Mouse (Mus musculus) heart, embryonic 15.5 days (tissue): ENCODE results near the gene Nanos2. TPM values are rescaled to one million over a fixed set of nuclear protein-coding genes. Genes with fewer than 3 reads are reported as not detected.

Experiments used
- ATAC-seq: fragments of 200-750 bp; cut with Nextera tagmentation; replicated peaks from 2 replicates; pipeline ENCODE4 v1.8.0; 2017; ENCODE audit warnings: low read depth, moderate TSS enrichment; ENCODE audit not compliant: insufficient number of reproducible peaks, insufficient read depth, low FRiP score
- H3K27ac ChIP-seq: fragments of 300-500 bp; sonication (generic); 2 replicates; pipeline ENCODE4 v1.5.1; 2015; ENCODE audit warnings: mild to moderate bottlenecking, inconsistent platforms
- H3K27me3 ChIP-seq: fragments of 300-500 bp; sonication (generic); 2 replicates; pipeline ENCODE4 v1.6.1; 2015; ENCODE audit warnings: inconsistent platforms
- H3K36me3 ChIP-seq: fragments of 300-500 bp; sonication (generic); 2 replicates; pipeline ENCODE4 v1.6.1; 2015; ENCODE audit warnings: mild to moderate bottlenecking, inconsistent platforms
- H3K4me1 ChIP-seq: fragments of 300-500 bp; sonication (generic); replicated peaks from 2 replicates; pipeline ENCODE4 v1.6.1; 2015; ENCODE audit warnings: inconsistent platforms
- H3K4me2 ChIP-seq: fragments of 300-500 bp; sonication (generic); 2 replicates; pipeline ENCODE4 v1.6.1; 2015; ENCODE audit warnings: inconsistent platforms, mild to moderate bottlenecking, moderate library complexity
- H3K4me3 ChIP-seq: fragments of 300-500 bp; sonication (generic); 2 replicates; pipeline ENCODE4 v1.5.1; 2015; ENCODE audit warnings: mild to moderate bottlenecking, inconsistent platforms
- H3K9ac ChIP-seq: fragments of 300-500 bp; sonication (generic); 2 replicates; pipeline ENCODE4 v1.6.1; 2015; ENCODE audit warnings: mild to moderate bottlenecking, inconsistent platforms
- H3K9me3 ChIP-seq: fragments of 300-500 bp; sonication (generic); replicated peaks from 2 replicates; pipeline ENCODE4 v1.6.1; 2016; ENCODE audit warnings: inconsistent platforms
- WGBS: fragments of 180-500 bp; shearing (Covaris S2); methylation state at CpG from one replicate; pipeline ENCODE4 v1.1.7; 2015; ENCODE audit warnings: mixed read lengths; 5-methylcytosine and 5-hydroxymethylcytosine counted together
- polyA plus RNA-seq: library from polyadenylated mRNA; unstranded; fragments of >200 nt; fragmentation: Nextera tagmentation; extraction: Ambion mirVana; gene quantifications from 2 replicates; pipeline ENCODE4 v1.2.1, GENCODE M21; 2015

Gene Nanos2
- polyA plus RNA-seq, 1 experiment from 2014 or later, result not detected

DNA sequence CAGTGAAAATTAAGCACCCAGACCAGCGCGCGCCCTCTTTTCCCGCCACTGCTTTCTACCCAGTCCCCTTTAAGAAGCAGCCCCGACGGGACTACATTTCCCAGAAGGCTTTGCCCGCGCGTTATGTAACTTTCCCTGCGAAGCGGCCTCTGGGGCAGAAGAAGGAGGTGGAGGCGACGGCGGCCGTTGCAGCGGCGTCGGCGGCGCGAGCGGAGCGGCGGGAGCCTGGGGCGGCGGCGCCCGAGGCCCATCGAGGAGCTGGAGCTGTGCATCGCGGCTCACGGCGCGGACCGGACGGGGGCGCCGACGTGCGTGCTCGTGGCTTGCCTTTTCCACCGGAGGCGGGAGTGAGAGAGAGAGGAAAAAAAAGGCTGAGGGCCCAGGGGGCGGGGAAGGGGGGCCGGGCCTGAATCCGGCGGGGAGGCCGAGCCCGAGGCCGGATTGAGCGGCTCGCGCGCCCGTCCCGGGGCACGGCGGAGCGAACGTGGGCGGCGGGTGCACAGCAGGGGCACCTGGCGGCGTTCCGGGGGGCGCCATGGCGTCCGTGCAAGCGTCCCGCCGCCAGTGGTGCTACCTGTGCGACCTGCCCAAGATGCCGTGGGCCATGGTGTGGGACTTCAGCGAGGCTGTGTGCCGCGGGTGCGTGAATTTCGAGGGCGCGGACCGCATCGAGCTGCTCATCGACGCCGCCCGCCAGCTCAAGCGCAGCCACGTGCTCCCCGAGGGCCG lies 16.9 kb downstream of the Nanos2 start, which contains the start of gene Irf2bp1:
TSS of gene Irf2bp1 (plus strand) at position 143 of the 729 bp plus-strand sequence.
- H3K9me3 ChIP-seq, result no peaks in the 10 kb centered on the region
- no peaks in the 10 kb centered on the region for H3K27me3 ChIP-seq
- H3K27ac ChIP-seq, result peak within 1 kb of the TSS; percentile 95
- peak; percentile 68 for ATAC-seq
- H3K4me1 ChIP-seq, result peaks cover 60% of the 10 kb centered on the region
- H3K36me3 ChIP-seq, result peaks cover 22% of the 10 kb centered on the region
- peak within 1 kb of the TSS; percentile 93 for H3K4me2 ChIP-seq
- WGBS, result under 1% methylated on average over 83 of the region's 90 CpGs
- peak within 1 kb of the TSS; percentile 89 for H3K9ac ChIP-seq
- peak within 1 kb of the TSS; percentile 77 for H3K4me3 ChIP-seq

- peak overlapping the region; percentile 95 for H3K27ac ChIP-seq
- no peaks in the 10 kb centered on the region for H3K27me3 ChIP-seq
- H3K4me3 ChIP-seq, result peak overlapping the region; percentile 77
- 4% methylated on average over 34 of the region's 34 CpGs for WGBS
- H3K4me1 ChIP-seq, result peaks cover 60% of the 10 kb centered on the region
- peak; percentile 0; the same call in 1 of the 2 replicates for ATAC-seq
- peak overlapping the region; percentile 93 for H3K4me2 ChIP-seq
- peak overlapping the region; percentile 89 for H3K9ac ChIP-seq
- peaks cover 22% of the 10 kb centered on the region for H3K36me3 ChIP-seq
- no peaks in the 10 kb centered on the region for H3K9me3 ChIP-seq
Observed at GRCm38 (mm10) chr7:19004631-19005079, 17.5 kb downstream of the Nanos2 start.

DNA sequence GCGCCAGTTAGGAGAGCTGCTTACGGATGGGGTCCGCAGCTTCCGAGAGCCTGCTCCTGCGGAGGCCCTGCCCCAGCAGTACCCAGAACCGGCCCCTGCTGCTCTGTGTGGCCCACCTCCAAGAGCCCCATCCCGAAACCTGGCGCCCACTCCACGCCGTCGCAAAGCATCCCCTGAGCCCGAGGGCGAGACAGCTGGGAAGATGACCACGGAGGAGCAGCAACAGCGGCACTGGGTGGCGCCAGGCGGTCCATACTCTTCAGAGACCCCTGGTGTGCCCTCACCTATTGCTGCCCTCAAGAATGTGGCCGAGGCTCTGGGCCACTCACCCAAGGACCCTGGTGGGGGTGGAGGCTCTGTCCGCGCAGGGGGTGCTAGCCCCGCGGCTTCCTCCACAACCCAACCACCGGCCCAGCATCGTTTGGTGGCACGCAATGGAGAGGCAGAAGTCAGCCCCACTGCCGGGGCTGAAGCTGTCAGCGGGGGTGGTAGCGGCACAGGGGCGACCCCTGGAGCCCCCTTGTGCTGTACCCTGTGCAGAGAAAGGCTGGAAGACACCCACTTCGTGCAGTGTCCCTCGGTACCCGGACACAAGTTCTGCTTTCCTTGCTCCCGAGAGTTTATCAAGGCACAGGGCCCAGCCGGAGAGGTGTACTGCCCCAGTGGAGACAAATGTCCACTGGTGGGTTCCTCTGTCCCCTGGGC lies 18.4 kb downstream of the Nanos2 start:
- Histone ChIP-seq H3K9ac (no peak overlapping the region), H3K9me3 (no peaks in the 10 kb centered on the region), H3K36me3 (peaks cover 22% of the 10 kb centered on the region), H3K27ac (no peak overlapping the region), H3K4me3 (peak overlapping the region; percentile 77), H3K4me2 (peak overlapping the region; percentile 93), H3K27me3 (no peaks in the 10 kb centered on the region), H3K4me1 (peaks cover 57% of the 10 kb centered on the region)
- WGBS, result 79% methylated on average over 34 of the region's 34 CpGs
- no peak for ATAC-seq

GRCm38 (mm10) chr7:19006476-19006875 lies 19.3 kb downstream of the Nanos2 start:
- no peaks in the 10 kb centered on the region for H3K27me3 ChIP-seq
- peaks cover 22% of the 10 kb centered on the region for H3K36me3 ChIP-seq
- ATAC-seq, result no peak
- H3K4me3 ChIP-seq, result no peak overlapping the region
- H3K4me1 ChIP-seq, result peaks cover 53% of the 10 kb centered on the region
- H3K9me3 ChIP-seq, result no peaks in the 10 kb centered on the region
- 3% methylated on average over 12 of the region's 12 CpGs for WGBS
- no peak overlapping the region for H3K9ac ChIP-seq
- no peak overlapping the region for H3K27ac ChIP-seq
- peak overlapping the region; percentile 93 for H3K4me2 ChIP-seq

DNA sequence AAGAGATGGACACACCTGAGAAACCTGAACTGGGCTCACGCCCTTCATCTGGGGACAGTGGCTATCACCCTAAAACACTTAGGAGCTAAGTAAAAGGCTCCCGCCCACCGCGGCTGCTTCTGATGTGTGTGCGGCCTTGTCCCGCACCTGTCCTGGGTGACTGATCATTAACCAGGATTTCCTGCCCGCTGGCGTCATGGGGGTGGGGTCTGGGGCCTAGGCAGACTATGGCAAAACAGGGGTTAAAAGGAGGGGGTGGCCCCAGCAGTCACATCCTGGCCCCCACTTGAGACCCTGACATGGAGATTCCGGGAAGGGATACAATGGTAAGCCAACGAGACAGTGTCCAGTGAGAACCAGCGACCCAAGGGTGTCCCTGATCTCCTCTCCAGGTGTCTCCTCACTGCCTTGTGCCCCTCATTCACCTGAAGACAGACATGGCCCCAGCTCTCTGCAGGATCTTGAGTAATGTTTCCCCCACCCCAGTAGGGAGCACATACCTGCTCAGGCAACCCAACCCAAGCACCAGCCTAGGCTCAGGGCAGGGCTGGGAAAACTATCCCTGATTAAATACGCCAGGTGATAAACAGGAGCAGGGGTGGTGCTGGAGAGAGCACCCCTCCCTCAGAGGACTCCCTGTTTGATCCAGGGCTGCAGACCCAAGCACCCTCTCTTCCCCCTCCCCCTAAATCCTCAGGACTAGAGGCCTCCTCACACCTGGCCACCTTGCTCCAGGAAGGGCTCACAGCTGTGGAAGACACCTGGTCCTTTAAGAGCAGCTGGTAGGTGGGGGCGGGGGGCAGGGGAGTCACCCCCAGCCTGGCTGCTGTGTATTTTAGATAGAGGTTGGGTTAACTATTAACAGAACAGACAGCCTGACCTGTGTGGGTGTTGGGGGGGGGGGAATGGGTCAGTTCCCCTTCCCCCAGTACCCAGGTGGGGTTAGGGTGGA lies 20.1 kb downstream of the Nanos2 start:
- Histone ChIP-seq H3K27ac (no peak overlapping the region), H3K9ac (no peak overlapping the region), H3K4me2 (no peak overlapping the region), H3K36me3 (peaks cover 22% of the 10 kb centered on the region), H3K4me1 (peaks cover 53% of the 10 kb centered on the region), H3K9me3 (no peaks in the 10 kb centered on the region), H3K4me3 (no peak overlapping the region), H3K27me3 (no peaks in the 10 kb centered on the region)
- 68% methylated on average over 13 of the region's 13 CpGs for WGBS
- no peak for ATAC-seq

DNA sequence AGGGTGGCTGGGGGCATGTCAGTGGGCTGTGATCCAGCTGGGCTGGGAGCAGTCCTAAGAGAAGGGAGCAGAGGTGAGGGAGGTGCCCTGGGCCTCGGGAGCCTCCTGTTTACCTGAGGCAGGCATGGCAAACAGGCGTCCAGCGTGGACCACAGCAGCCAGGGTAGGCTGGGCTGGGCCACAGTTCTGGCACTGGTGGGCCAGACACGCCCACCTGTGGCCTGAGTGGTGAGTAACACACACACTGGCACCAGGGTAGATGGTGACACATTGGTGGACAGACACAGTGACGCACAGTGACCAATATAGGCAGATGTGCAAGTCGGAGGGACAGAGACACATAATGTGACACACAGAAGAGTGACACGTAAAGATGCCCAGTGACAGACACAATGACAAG lies 23.4 kb downstream of the Nanos2 start:
- no peak overlapping the region for H3K9ac ChIP-seq
- peaks cover 37% of the 10 kb centered on the region for H3K4me1 ChIP-seq
- H3K4me3 ChIP-seq, result no peak overlapping the region
- H3K27ac ChIP-seq, result no peak overlapping the region
- H3K9me3 ChIP-seq, result no peaks in the 10 kb centered on the region
- H3K27me3 ChIP-seq, result no peaks in the 10 kb centered on the region
- ATAC-seq, result no peak
- WGBS, result 74% methylated on average over 7 of the region's 7 CpGs
- no peak overlapping the region for H3K4me2 ChIP-seq
- H3K36me3 ChIP-seq, result peaks cover 16% of the 10 kb centered on the region

GRCm38 (mm10) chr7:19012025-19012621 lies 24.9 kb downstream of the Nanos2 start:
- WGBS, result under 1% methylated on average over 31 of the region's 31 CpGs
- ATAC-seq, result peak; percentile 51; the same call in 1 of the 2 replicates
- Histone ChIP-seq H3K27ac (peak overlapping the region; percentile 75), H3K4me1 (peaks cover 22% of the 10 kb centered on the region), H3K4me2 (peak overlapping the region; percentile 92), H3K27me3 (no peaks in the 10 kb centered on the region), H3K4me3 (peak overlapping the region; percentile 53), H3K9ac (peak overlapping the region; percentile 73), H3K9me3 (no peaks in the 10 kb centered on the region), H3K36me3 (peaks cover 6% of the 10 kb centered on the region; the same call in 1 of the 2 replicates)

DNA sequence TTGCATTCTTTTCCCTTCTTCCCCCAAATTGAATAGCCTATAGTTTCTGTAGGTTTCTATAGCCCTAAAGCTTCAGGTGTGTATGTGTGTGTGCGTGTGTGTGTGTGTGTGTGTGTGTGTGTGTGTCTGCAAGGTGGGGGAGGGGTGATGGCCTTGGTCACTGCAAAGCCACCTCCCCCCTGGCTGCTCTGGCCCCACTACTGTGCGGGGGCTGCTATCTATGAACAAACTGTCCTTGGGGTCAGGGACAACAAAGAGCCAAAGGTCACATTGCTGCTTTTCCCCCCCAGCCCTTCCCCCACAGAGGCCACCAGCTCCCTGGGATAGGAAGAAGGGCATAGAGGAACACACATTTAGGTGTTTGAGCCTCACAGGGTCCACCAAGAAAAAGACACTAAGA lies 25.7 kb downstream of the Nanos2 start:
- whole genome bisulfite sequencing, result 36% methylated on average over 2 of the region's 2 CpGs
- Histone ChIP-seq H3K9ac (no peak overlapping the region), H3K4me3 (no peak overlapping the region), H3K4me1 (peaks cover 16% of the 10 kb centered on the region), H3K4me2 (no peak overlapping the region), H3K27me3 (no peaks in the 10 kb centered on the region), H3K9me3 (no peaks in the 10 kb centered on the region), H3K27ac (no peak overlapping the region), H3K36me3 (no peaks in the 10 kb centered on the region)
- no peak for ATAC-seq

DNA sequence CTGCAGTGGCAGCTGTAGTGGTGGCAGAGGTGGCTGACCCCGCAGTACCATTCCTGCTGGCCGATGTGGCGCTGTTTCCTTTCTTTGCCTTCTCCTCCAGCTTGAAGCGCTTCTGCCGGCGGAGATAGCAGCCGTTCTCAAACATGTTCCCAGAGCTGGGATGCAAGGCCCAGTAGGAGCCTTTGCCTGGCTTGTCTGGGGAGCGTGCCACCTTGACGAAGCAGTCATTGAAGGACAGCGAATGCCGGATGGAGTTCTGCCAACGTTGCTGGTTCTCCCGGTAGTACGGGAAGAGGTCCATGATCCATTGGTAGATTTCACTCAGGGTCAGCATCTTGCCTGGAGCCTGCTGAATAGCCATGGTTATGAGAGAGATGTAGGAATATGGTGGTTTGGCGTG lies 27.3 kb downstream of the Nanos2 start:
- H3K27me3 ChIP-seq, result no peaks in the 10 kb centered on the region
- ATAC-seq, result no peak
- H3K4me2 ChIP-seq, result no peak overlapping the region
- H3K9ac ChIP-seq, result no peak overlapping the region
- no peaks in the 10 kb centered on the region for H3K9me3 ChIP-seq
- peaks cover 16% of the 10 kb centered on the region for H3K4me1 ChIP-seq
- no peak overlapping the region for H3K4me3 ChIP-seq
- H3K27ac ChIP-seq, result no peak overlapping the region
- 50% methylated on average over 15 of the region's 15 CpGs for WGBS
- no peaks in the 10 kb centered on the region for H3K36me3 ChIP-seq

DNA sequence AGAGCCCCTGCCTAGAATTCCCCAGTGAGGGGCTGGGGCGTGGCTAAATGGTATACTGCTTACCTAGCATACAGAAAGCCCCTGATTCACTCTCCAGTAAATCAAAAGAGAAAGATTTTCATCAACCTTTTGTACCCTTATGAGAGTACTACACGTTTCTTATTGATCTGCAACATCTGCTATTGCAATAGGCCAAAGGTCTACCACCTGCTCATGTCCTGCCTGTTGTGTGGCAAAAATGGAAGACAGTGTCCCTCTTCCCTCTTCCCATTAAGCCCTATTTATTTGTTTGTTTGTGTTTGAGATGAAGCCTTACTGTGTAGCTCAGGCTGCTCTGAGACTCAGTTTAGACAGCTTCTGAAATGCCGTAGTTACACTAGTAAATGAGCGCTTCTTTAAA lies 28.8 kb downstream of the Nanos2 start:
- Histone ChIP-seq H3K4me1 (peaks cover 19% of the 10 kb centered on the region), H3K4me3 (no peak overlapping the region), H3K4me2 (no peak overlapping the region), H3K9ac (no peak overlapping the region), H3K27me3 (peaks cover 11% of the 10 kb centered on the region), H3K36me3 (no peaks in the 10 kb centered on the region), H3K27ac (no peak overlapping the region), H3K9me3 (no peaks in the 10 kb centered on the region)
- 84% methylated on average over 4 of the region's 4 CpGs for WGBS
- ATAC-seq, result no peak
